Mouse (Mus musculus): ENCODE measurements at regions not wholly inside any gene's neighbourhood (a gene's known extent, or its start where the extent isn't known, plus 50 kb on each side); places are given as distances from the start of the nearest gene placed in this dataset.

DNA sequence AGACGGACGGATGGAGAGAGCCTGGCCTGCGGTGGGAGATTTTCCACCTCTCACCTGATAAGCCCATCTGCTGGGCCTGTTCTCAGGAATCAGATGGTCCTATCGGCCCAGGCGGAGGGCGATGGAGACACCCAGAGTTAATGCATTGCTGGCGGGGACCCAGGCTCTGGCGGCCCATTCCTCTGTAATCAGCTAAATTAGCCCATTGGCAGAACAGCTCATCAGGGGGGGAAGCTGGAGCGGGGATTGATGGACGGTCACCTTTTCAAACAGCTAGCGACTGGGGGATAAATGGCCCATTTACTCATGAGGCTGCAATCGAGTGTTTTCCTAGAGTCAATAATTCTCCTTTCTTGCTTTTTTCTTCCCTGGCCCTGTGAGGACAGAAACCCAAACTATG, 296.5 kb downstream of the Med13l start:
- TF ChIP-seq CTCF (conservative IDR thresholded peaks at IDR 0.05; ENCODE audit: low read length) (no peak), POU5F1 (IDR thresholded peaks at IDR 0.05; ENCODE audit: borderline replicate concordance, low read length) (no peak)
